Mouse (Mus musculus): ENCODE results near the gene Cd4.

The Cd4 gene

DNA sequence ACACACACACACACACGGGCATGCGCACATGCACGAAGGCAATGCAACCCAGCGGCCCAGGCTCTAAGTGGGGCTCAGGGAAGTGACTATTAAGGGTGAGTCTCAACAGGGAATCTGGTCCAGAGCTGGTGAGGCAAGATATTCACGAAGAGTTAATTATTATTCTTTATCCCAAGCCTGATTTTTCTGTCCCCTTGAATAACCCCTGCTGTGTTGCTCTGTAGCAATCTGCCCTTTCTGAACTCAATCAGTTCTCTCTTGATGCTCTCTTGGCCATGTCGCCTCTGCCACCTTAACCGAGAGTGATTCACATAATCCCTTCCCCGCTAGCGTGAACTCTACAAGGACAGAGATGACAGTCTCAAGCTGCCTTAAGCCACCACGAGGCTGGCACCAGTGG is 4.7 kb downstream of the Cd4 start:
- no peak for DNase-seq

- no peak for DNase-seq
Observed at GRCm38 (mm10) chr6:124881821-124882220, 6.2 kb downstream of the Cd4 start.

GRCm38 (mm10) chr6:124879390-124879789 is 8.6 kb downstream of the Cd4 start:
- DNase-seq: no peak

DNA sequence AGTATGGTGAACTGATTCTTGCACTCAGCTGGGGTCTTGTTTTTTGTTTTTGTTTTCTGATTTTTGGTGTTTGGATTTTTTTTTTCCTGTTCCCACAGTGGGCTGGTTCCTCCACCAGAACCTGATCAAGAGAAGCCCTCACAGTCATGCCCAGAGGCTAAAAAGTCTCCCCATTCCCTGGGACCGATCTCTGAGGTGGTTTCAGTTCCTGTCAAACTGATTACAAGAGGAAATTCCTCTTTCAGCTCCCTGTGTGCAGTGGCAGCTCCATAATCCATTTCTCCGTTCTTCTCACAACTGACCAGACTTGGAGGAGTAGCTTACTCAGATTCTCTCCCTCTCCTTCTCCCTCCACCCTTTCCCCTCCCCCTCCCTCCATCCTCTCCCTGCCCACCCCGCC is 13.7 kb downstream of the Cd4 start:
- no peak for DNase-seq

- no peak for DNase-seq
Observed at GRCm38 (mm10) chr6:124866560-124866959, 21.5 kb downstream of the Cd4 start.

- no peak for DNase-seq
Observed at GRCm38 (mm10) chr6:124865766-124866362, 22.2 kb downstream of the Cd4 start.

GRCm38 (mm10) chr6:124863658-124864298 is 24.2 kb downstream of the Cd4 start, which contains the start of gene Gpr162:
Gene Gpr162, minus strand, starts transcription at chr6:124863983.
- peak; percentile 76 for DNase-seq

- no peak for DNase-seq
Observed at GRCm38 (mm10) chr6:124863125-124863657, 24.8 kb downstream of the Cd4 start.

DNA sequence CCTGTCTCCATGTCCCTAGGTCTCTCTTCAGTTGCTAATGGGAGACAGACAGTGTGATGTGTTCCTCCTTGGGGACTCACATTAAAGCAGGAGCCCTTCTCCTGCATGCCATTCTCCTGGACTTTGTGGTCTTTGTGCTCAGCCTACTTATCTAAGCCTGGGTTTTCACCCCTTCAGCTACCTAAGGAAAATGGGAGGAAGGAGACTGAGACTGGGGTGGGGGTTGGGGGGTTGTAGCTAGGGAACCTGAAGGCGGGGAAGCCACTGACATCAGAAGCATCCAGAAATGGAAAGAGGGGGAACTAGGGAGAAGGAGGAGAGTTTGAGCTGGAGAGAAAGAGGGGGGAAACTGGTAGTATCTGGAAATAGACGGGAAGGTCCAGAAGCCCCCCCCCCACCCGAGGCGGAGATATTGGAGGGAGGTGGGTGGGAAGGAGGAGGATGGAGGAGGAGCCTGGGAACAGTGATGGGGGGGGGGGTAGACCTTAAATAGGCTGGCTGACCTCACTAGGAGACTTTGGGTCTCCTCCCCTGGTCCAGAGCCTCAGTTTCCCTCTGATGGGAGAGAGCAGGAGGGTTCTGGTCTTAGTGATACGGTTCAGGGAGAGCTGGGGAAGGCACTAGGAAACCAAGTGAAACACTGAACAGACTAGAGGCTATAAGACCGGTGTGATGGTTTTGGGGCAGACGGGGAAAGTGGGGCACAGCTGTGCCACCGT is 25.5 kb downstream of the Cd4 start:
- peak; percentile 43 for DNase-seq

- no peak for DNase-seq
Observed at GRCm38 (mm10) chr6:124861802-124862201, 26.2 kb downstream of the Cd4 start.

GRCm38 (mm10) chr6:124861266-124861665 is 26.8 kb downstream of the Cd4 start:
- no peak for DNase-seq

- no peak for DNase-seq
Observed at GRCm38 (mm10) chr6:124860511-124860910, 27.5 kb downstream of the Cd4 start.

- DNase-seq: peak; percentile 92
Observed at GRCm38 (mm10) chr6:124859725-124860124, 28.3 kb downstream of the Cd4 start.

DNA sequence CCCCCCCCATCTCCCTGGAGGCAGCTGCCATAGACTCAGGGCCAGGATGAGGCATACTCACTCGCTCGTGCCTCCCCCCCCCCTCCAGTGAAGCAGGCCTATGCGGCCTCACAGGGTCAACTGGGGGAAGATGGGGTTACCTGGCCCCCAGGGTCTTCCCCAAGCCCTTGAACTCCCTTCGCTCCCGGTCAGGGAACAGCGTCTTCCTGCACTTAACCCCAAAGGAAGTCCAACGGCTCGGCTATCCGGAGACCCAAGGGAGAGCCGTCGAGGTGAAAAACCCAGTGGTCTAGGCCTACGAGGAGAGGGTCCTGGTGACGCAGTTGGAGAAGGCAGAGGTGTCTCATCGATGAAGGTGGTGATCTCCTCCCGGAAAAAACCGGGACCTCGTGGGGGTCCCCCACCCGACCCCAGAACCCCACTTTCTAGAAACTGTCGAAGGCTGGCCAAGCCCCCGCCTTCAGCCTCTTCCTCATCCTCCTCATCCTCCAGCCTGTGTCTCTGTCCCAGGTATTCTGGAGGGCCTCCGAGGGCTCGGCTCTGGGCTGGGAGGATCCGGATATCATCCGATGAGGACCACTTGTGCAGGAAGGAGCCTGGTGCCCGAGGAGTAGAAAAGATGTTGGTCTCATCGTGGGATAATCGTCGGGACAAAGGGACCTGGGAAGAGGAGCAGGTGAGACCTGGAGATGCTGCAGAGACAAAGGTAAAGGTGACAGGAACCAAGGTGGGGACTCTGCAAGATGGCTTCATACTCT is 29.3 kb downstream of the Cd4 start:
- no peak for DNase-seq

DNA sequence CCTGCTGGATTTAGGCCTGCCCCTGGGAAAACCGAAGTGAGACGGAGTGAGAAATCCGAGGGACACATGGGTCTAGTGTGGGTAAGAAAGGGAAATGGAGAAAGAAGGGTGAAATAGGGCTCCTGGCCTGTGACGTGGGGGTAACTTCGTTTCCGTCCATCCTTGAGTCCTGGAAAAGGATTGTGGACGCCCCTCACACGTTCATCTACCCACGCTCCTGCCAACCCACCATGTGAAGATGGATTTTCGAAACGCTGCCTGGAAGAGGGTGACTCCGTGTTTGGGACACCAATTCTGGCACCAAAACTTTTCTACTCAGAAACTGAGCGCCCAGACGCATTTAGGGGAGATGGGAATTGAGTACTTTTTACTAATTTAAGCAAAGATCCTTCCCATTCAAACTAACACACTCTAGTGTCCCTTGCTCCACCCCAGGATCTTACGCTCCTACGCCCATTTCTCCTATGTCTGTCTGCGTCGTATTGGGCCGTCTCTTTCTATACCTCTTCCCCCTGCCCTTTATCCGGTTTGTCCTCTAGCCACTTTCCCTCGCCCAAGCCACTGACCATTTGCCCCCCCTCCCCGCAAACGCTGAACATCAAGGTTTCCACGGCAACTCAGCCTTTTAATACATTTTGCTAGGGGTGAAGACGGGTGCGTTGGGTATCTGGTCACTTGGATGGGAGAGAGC is 30.0 kb downstream of the Cd4 start:
- DNase-seq: no peak

- peak; percentile 85 for DNase-seq
Observed at GRCm38 (mm10) chr6:124856916-124857839, 30.8 kb downstream of the Cd4 start, which contains the start of gene P3h3. Gene P3h3, minus strand, starts transcription at chr6:124857752.

- peak; percentile 55 for DNase-seq
Observed at GRCm38 (mm10) chr6:124856321-124856720, 31.7 kb downstream of the Cd4 start.

DNA sequence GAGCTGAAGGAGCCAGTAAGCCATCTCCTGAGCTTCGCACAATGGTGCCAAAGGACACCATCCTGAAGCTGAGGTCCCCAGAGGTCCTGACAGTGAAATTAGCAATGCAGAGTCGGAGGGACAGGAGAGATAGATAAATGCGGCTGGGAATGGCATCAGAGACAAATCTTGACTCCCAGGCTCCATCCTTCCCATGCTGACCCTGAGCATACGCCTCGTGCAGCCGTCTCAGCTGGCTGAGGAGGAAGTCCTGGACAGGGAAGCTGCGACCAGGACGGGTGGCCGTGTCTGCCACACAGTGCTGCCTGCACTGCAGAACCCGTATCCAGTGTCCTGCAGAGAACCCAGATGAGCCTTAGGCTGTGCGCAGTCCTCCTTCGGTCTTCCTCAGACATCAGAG is 33.4 kb downstream of the Cd4 start:
- no peak for DNase-seq

DNA sequence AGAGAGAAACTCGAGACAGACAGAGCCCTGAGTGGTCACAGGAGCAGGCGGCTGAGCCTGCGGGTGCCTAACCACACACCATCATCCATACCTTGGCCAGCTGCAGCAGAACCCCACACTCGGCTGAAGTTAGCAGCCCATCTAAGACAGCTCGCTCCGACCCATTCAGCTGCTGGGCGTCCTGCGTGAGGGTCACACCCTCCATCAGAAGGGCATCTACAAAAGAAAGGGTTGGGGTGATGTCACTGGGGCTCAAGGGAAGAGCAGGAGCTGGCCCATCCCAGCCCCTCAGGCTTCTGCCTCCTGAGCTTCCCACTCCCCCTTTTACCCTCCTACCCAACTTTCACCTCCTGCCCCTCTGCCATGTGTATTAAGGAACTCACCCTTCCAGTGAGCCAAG is 37.5 kb downstream of the Cd4 start:
- DNase-seq: no peak

DNA sequence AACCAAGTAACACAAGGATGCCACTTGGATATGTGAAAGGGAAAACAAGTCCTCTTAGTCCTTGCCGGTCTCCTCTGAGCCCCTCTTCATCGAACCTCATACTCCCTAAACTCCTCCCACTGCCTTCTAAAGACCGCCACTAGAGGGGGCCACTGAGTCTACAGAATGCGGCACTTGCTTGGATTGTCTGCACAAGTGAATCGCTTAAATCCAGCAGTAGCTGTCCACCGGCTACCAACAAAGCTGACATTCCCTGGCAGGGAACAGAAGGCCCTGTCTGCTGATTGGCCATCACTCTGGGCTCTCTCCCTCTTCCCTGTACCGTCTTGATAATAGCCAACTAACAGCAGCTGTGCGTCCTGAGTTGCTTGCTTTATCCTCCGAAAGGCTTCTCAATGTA is 40.7 kb downstream of the Cd4 start:
- peak; percentile 92 for DNase-seq
